Mouse (Mus musculus) lung, adult 18-20 months (tissue): ENCODE data around the gene Gm20517.
"Not testable (repeated sequence)": the region's sequence is repeated elsewhere in the genome, so short reads cannot be mapped to it uniquely, and the experiment has no call there.

ENCODE experiments used
- DNase-seq, 2 experiments: peaks; one replicate each; pipeline ENCODE4 v3.0.0; 2022; ENCODE audit warnings: mixed read lengths in 2 of 2

The Gm20517 gene

DNA sequence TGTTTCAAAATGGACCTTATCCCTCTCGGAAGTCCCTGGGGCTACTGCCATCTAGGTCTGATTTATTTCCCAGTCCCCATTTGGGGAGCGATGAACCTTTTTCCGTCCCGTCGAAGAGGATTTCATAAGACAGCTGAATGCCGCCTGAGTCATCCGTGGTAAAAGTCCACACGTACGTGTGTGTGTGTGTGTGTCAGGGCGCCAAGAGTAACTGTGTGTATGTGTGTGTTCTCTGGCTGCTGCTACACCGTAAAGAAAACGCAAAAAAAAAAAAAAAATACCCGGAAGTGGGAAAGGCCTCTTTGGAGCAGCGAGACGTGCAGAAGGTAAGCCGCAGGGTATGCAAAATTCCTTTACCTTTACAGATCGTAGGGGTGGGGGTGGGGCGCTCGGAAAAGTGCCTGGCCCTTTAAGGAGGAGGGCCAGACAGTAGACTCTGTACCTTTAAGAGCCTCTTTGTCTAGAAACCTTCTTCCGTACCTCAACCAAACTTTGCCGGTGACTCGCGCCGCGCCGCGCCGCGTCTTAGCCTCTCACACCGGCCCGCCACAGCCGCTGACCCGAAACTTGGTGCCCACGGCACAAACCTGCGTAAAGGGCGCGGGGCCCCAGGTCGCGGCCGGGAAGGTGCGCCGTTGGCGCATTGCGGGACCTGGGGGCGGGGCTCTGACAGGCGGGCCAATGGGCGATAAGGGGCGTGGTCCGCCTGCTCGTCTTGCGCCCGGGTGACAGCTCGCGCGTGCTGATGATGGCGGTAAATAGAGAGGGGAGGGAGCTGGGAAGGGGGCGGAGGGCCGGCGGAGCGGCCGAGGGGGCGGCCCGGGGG, 17.7 kb downstream of the Gm20517 start:
- peak; percentile 94 to 95 for DNase-seq

DNA sequence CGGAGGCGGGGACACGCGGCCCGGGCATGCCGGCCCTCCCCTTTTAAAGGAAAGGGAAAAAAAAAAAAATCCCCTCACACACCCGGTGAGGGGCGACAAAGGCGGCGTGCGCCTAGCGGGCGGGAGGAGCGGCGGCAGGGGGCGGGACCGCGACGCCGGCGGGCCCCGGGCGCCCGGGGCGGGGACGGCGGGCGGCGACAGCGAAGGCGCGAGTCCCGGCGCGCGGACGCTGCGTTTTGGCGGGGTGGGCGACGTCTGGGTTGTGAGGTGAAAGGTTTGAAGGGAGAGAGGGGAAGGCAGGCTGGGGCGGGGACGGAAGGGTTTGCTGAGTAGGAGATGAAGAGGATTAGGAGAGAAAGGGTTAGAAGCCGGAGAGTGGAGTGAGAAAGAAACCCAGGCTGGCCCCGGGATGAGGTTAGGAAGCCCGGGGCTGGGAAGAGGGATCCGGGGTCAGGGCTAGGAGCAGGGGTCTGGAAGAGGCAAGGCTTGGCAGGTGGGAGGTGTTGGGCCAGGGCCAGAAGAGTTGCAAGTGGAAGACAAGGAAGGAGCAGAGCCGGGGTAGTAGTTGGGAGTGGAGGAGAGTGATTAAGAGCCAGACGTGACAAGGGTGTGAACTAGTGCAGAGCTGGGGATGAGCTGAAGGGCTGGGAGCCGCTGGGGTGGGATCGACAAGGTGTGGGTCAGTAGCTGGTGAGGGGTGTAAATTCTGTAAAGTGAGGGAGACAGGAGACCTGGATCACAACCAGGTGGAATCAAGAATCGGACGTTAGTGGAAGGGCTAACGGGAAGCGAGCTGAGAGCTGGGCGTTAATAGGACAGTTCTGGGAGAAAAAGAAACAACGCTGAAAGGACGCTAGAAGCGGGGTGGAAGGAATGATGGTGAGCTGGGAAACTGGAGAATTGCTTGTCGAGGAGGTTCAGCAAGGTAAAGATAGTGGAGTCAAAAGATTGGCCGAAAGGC, 18.6 kb downstream of the Gm20517 start:
- DNase-seq: peak; percentile 29 to 40

GRCm38 (mm10) chr17:47630678-47631065, 19.3 kb downstream of the Gm20517 start, which contains the start of gene Usp49:
Usp49 (plus strand) TSS chr17:47630690.
- no peak for DNase-seq

DNA sequence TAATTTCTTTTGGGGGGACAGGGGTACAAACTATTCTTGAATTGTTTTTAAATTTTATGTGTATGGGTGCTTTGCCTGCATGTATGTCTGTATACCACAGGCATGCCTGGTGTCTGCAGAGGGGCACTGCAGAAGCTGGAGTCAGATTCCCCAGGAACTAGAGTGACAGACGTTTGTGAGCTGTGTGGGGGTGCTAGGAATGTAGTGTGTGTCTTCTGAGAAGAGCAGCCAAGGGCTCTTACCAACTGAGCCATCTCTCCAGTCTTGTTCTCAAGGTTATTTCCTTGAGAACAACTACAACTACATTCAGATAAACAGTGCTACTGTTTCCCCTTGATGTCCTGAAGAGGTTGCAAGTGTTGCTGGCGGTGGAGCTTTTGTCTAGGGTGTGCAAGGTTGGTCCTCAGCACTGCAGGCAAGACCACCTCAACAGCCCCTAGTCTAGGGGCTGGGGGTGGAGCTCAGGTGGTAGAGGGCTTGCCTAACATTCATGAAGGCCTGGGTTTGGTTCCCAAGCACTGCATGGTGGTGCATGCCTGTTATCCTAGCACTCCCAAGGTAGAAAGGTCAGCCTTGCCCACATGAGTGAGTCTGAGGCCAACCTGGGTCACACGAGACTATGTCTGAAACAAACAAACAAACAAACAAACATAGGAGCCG, 20.9 kb downstream of the Gm20517 start:
- DNase-seq: no peak

DNA sequence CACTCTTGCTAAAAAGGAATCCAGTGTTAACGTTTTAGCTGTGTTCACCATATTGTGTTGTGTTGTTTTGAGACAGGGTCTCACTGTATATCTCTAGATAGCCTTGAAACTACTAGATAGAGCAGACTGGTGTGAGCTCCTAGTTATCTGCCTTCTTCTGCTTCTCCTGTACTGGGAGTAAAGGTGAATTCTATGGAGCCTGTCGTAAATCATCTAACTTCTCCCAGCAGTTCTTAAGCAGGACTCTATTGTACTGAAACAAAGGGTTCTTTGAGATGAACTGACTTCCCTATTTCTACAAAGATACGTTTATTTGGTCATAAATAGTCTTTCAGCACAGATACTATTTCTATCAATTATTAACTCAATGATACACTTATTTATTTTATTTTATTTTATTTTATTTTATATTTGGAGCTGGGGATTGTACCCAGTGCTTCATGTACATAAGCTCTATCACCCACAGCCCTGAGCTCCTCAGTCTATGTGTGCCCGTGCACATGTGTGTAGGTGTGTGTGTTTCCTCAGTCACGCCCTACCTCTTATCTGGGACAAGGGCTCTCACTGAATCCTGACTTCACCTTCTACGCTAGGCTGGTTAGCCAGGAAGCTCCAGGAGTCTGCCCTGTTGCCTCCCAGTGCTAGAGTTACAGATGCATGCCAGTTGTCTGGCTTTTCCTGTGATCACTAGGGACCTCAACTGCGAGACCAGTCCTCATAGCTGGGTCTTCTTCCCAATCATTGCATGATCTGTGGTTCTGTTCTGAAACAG, 22.8 kb downstream of the Gm20517 start:
- DNase-seq: peak in 1 of 2 experiments; percentile 53

DNA sequence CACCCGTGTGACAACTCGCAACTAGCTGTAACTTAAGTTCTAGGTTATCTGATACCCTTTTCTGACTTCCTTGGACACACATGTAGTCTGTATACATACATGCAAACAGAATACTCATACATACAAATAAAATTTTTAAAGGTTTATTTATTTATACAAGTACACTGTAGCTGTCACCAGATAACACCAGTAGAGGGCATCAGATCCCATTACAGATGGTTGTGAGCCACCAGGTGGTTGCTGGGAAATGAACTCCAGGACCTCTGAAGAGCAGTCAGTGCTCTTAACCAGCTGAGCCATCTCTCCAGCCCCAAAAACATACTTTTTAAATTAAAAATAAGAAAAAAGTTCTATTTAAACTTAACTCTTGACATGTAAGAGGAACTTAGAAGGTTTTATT, 31.6 kb downstream of the Gm20517 start:
- no peak for DNase-seq

GRCm38 (mm10) chr17:47646683-47647082, 35.3 kb downstream of the Gm20517 start:
- peak; percentile 67 to 80 for DNase-seq

GRCm38 (mm10) chr17:47648966-47649365, 37.6 kb downstream of the Gm20517 start:
- DNase-seq: no peak

- no peak for DNase-seq
Measured at GRCm38 (mm10) chr17:47651953-47652352, 40.6 kb downstream of the Gm20517 start.

- not testable (repeated sequence) for DNase-seq
Measured at GRCm38 (mm10) chr17:47654346-47654745, 43.0 kb downstream of the Gm20517 start.

DNA sequence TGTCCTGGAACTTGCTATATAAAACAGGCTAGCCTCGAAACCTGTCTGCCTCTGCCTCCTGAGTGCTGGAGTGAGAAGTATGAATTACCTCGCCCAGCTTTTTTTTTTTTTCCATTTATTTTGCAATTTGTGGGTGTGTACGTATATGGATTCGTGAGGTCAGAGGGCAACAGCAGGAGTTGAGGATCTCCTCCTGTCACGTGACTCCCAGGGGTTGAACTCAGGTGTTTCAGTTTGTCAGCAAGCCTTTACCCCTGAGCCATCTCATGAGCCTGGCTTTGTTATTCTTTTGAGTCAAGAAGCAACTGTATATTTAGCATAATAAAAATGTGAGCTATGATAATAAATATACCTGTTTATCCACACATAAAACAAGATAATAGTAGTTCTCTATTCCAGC, 44.3 kb downstream of the Gm20517 start:
- no peak for DNase-seq

DNA sequence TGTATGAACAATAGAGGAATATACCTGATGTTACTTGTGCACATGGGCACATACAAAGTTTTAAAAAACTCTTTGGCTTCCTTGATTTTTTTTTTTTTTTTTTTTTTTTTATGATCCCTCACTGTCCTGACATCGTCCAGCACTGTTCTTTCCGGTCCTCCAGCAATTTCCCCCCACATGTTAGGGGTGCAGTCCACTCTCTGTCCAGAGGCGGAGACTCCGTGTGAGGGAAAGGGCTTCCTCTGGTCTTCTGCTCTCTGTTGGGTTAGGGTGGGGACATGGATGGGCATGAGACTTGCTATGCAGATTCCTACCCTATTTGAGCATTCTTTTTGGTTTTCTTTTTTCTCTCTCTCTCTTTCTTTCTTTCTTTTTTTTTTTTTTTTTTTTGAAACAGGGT, 46.5 kb downstream of the Gm20517 start:
- DNase-seq: no peak

DNA sequence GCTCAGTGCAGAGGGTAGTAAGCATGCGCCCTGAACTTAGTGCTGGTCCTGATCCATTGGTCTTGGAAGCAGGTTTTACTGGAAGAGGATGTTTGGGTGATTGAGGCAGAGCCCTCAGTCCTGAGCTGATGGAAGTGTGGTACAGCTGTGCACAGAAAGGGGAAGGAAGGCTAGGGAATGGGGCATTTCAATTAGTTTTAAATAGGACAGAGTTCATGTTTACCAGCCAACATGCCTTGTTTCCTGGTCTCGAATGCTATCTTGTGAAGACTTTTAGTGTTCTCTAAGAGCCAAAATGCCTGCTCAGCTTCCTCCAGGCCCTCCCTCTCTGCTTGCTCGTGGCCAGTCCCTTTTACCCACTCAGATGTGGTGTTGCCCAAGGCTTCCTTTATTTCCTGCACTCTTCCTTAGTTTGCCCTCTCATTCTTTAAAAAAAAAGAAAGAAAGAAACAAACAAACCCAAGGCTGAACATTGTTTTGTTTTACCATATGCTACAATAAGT, 47.4 kb downstream of the Gm20517 start:
- DNase-seq: no peak

GRCm38 (mm10) chr17:47663009-47663713, 51.8 kb downstream of the Gm20517 start:
- DNase-seq: no peak

GRCm38 (mm10) chr17:47664474-47664873, 53.1 kb downstream of the Gm20517 start:
- DNase-seq: no peak

GRCm38 (mm10) chr17:47669166-47669565, 57.8 kb downstream of the Gm20517 start:
- no peak for DNase-seq

DNA sequence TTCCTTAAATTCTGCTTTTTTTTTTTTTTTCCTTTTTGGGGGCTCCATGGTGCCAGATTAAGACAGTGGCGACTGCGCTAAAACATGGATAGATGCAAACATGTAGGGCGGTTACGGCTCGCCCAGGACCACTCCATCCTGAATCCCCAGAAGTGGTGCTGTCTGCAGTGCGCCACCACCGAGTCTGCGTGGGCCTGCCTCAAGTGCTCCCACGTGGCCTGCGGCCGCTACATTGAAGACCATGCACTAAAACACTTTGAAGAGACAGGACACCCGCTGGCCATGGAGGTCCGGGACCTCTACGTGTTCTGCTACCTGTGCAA, 60.6 kb downstream of the Gm20517 start:
- DNase-seq: no peak

GRCm38 (mm10) chr17:47672311-47673111, 61.1 kb downstream of the Gm20517 start:
- DNase-seq: peak; percentile 65 to 68

DNA sequence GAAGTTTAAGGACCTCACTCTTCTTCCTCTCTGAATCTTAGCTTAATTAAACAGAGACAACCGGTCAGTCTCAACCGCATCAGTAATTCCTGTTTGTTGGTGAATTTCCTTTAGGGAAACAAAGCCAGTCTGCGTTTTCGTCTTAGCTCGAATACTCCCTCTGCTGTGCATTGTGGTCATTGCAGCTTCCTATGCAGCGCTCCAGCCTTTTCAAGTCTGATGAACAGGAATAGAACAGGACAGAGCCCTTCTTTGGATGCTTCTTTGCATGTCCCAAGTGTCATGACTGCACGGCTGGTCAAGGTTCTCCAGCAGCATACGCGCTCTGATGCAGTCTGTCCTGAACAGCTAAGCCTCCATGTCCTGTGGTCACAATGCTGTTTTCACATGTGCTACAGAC, 65.2 kb downstream of the Gm20517 start:
- DNase-seq: peak; percentile 65 to 72

- no peak for DNase-seq
Measured at GRCm38 (mm10) chr17:47678238-47678637, 66.8 kb downstream of the Gm20517 start.

DNA sequence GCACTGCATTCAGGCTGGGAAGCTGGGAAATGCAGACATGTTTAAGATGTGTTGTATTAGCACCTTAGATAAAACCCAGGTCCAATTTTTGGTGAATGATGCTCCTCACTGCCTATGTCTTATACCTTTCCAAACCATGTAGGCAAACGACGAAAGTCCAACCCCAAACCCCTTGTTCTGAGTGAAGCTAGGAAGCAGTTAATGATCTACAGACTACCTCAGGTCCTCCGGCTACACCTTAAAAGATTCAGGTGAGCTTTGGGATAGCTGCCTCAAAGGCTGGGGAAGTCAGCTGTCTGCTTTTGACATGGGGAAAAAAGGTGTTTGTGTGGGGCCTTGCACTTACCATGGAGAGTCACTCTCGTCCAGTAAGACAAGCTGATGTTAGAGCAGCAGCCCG, 67.3 kb downstream of the Gm20517 start:
- no peak for DNase-seq
